Mouse (Mus musculus) bone marrow macrophage, adult 2 months (primary cell): ENCODE data around the gene Hes6.

ENCODE experiments used
- CTCF ChIP-seq: IDR thresholded peaks from 2 replicates; pipeline ENCODE4 v1.5.1; 2012; ENCODE audit warnings: low read depth, mild to moderate bottlenecking, low read length, moderate library complexity
- POLR2A ChIP-seq: IDR thresholded peaks from 2 replicates; pipeline ENCODE4 v1.6.1; 2012; ENCODE audit warnings: mild to moderate bottlenecking, low read depth, low read length, borderline replicate concordance

DNA sequence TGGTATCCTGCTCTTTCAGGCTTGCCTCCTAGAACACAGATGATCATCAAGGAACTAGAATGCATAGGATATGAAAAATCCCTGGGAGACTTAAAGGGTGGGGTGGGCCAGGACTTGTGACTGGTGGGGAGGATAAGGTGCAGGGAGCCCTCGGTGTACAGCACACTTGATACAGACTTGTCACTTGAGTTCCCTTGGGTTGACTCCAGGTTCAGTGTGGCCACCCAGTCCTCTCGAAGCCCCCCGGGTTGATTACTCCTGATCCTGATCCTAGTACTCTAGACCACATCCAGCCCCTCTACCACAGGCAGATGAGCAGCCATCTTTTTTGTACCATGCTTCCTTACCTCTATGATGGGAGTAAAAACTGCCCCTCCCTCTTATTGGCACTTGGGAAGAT, 41.1 kb upstream of the Hes6 start:
- TF ChIP-seq CTCF = no peak
- TF ChIP-seq POLR2A = no peak
